Mouse (Mus musculus) bone marrow macrophage, adult 2 months (primary cell): ENCODE data around the gene Tiam1.

Experiments used
- CTCF ChIP-seq: IDR thresholded peaks from 2 replicates; pipeline ENCODE4 v1.5.1; 2012; ENCODE audit warnings: low read depth, mild to moderate bottlenecking, low read length, moderate library complexity
- POLR2A ChIP-seq: IDR thresholded peaks from 2 replicates; pipeline ENCODE4 v1.6.1; 2012; ENCODE audit warnings: mild to moderate bottlenecking, low read depth, low read length, borderline replicate concordance

GRCm38 (mm10) chr16:89923311-89923710, 220.3 kb downstream of the Tiam1 start:
- no peak for TF ChIP-seq CTCF
- no peak for TF ChIP-seq POLR2A
